Mouse (Mus musculus) c-Kit-positive CD71-positive TER-119-positive erythroid progenitor cells, embryonic 14.5 days (primary cell): ENCODE measurements at regions not wholly inside any gene's neighbourhood (a gene's known extent, or its start where the extent isn't known, plus 50 kb on each side); places are given as distances from the start of the nearest gene placed in this dataset.
"Not testable (repeated sequence)": the region's sequence is repeated elsewhere in the genome, so short reads cannot be mapped to it uniquely, and the experiment has no call there.

Experiments used
- DNase-seq: peaks from one replicate; pipeline ENCODE4 v3.0.0-alpha.2; 2013; ENCODE audit warnings: low spot score

- no peak for DNase-seq
Observed at GRCm38 (mm10) chr16:49409235-49409634, 289.8 kb upstream of the Ift57 start.

GRCm38 (mm10) chr16:49430296-49430695, 268.7 kb upstream of the Ift57 start:
- no peak for DNase-seq

GRCm38 (mm10) chr16:49431902-49432301, 267.1 kb upstream of the Ift57 start:
- DNase-seq = no peak

GRCm38 (mm10) chr16:49441225-49441624, 257.8 kb upstream of the Ift57 start:
- peak; percentile 0 for DNase-seq

- DNase-seq = not testable (repeated sequence)
Observed at GRCm38 (mm10) chr16:49447356-49447755, 251.7 kb upstream of the Ift57 start.

GRCm38 (mm10) chr16:49493881-49494280, 205.2 kb upstream of the Ift57 start:
- DNase-seq = no peak

GRCm38 (mm10) chr16:49497521-49498010, 201.5 kb upstream of the Ift57 start:
- no peak for DNase-seq

- DNase-seq = peak; percentile 37
Observed at GRCm38 (mm10) chr16:49500818-49501217, 198.2 kb upstream of the Ift57 start.

- no peak for DNase-seq
Observed at GRCm38 (mm10) chr16:49503897-49504413, 195.1 kb upstream of the Ift57 start.

GRCm38 (mm10) chr16:49504669-49505068, 194.4 kb upstream of the Ift57 start:
- no peak for DNase-seq

- DNase-seq = no peak
Observed at GRCm38 (mm10) chr16:49505271-49505670, 193.8 kb upstream of the Ift57 start.

GRCm38 (mm10) chr16:49518844-49519243, 180.2 kb upstream of the Ift57 start:
- DNase-seq = no peak

GRCm38 (mm10) chr16:49520411-49520810, 178.6 kb upstream of the Ift57 start:
- no peak for DNase-seq

GRCm38 (mm10) chr16:49521685-49522084, 177.3 kb upstream of the Ift57 start:
- no peak for DNase-seq

- DNase-seq = no peak
Observed at GRCm38 (mm10) chr16:49522576-49522975, 176.5 kb upstream of the Ift57 start.

GRCm38 (mm10) chr16:49528618-49529017, 170.4 kb upstream of the Ift57 start:
- DNase-seq = not testable (repeated sequence)

- peak; percentile 1 for DNase-seq
Observed at GRCm38 (mm10) chr16:49529060-49529459, 170.0 kb upstream of the Ift57 start.

- no peak for DNase-seq
Observed at GRCm38 (mm10) chr16:49530051-49530450, 169.0 kb upstream of the Ift57 start.

- no peak for DNase-seq
Observed at GRCm38 (mm10) chr16:49532071-49532686, 166.9 kb upstream of the Ift57 start.

- DNase-seq = no peak
Observed at GRCm38 (mm10) chr16:49533498-49533998, 165.5 kb upstream of the Ift57 start.

GRCm38 (mm10) chr16:49550231-49550630, 148.8 kb upstream of the Ift57 start:
- no peak for DNase-seq

GRCm38 (mm10) chr16:49570031-49570430, 129.0 kb upstream of the Ift57 start:
- no peak for DNase-seq

GRCm38 (mm10) chr16:49572485-49573170, 126.4 kb upstream of the Ift57 start:
- DNase-seq = no peak
